Mouse (Mus musculus) frontal cortex, postnatal 10 days (tissue): ENCODE measurements around the gene Gm20388.

ENCODE experiments used
- DNase-seq, 2 experiments: peaks; one replicate each; pipeline ENCODE4 v3.0.0; 2022; ENCODE audit warnings: low spot score in 2 of 2, mixed read lengths in 1 of 2

The Gm20388 gene

DNA sequence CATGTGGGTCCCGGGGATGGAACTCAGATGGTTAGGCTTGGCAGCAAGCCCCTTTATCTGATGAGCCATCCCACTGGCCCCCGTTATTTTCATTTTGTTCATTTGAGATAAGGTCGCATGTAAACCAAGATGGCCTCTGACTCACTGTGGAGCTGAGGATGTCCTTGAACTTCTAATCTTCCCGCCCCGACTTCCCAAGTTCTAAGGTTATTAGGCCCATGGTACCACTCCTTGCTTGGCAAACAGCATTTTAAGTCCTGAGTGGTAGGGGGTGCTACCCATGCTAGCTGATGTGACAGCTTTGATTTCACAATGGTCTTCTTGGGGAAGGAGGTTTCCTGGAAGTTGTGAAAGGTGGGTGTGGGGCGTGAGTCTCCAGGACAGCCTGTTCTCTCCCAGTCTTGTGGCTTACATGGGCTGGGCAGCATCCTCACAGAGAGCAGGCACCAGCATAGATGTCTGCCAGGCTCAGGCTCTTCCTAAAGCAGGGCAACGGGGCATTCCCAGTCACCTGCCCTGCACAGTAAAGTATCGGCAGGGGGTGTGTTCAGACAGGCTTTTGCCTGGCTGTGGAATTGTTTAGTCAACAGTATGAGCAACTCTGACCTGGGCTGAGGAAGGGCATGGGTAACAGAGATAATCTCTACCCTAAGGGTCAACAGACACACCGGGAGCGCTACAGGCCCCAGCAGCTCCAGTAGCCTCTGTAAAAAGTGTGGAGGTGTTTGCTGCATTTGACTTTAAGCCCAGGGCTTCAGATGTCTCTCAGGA lies 132.1 kb downstream of the Gm20388 start:
- DNase-seq, result no peak

DNA sequence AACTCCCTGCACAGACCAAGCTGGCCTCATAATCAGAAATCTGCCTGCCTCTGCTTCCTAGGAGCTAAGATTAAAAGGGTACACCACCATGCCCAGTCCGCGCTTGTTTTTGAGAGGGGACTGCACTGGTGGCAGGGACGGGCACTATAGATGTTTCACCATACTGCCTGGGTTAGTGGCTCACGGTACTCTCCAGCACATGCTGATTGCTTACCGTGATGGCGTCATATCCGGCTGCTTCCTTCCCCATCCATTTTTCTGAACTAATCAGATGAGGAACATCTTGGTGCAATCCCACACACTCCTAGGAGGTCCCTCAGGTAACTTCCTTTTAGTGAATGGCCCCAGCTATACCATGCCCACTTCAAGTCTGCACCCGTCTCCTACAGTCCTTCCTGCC lies 134.3 kb downstream of the Gm20388 start:
- DNase-seq, result no peak

DNA sequence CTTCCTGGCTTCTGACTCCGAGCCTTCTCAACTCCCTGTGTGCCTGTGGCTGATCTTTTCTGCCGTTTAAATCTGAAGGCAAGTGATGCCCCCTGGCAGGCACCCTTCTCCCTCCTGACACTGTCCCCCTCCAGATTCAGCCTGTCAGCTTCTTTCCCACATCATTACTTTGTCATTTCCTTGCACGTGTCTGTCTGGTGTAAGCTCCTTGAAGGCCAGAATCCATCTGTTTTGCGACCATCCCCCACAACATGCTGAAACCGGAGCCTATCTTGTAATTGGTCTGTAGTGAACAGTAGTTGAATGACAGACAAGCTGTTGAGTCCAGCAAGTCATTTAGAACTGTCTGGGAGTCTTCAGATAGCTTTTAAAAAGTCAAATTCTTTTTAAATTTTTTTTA lies 134.8 kb downstream of the Gm20388 start:
- DNase-seq, result no peak

- peak; percentile 76 to 85 for DNase-seq
These were observed 135.8 kb downstream of the Gm20388 start for GRCm38 (mm10) chr8:120046258-120047020.

DNA sequence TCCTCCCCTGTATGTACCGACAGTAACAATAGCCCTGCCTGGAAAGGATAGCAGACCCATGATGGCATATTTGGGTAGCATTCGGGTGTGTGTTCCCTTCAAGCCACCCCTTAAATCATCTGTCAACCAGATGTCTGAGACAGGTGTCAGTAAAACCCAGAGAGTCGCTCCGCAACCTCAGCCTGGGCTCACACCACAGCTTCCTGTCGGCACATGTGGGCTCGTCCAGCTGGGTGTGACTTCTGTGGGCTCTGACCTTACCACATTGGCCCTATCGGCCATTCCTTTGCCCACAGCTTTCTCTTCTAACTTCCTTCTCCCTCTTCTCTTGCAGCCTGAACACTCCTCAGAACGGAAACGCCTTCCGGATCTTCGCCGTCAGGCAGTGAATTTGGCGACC lies 139.3 kb downstream of the Gm20388 start:
- no peak for DNase-seq

DNA sequence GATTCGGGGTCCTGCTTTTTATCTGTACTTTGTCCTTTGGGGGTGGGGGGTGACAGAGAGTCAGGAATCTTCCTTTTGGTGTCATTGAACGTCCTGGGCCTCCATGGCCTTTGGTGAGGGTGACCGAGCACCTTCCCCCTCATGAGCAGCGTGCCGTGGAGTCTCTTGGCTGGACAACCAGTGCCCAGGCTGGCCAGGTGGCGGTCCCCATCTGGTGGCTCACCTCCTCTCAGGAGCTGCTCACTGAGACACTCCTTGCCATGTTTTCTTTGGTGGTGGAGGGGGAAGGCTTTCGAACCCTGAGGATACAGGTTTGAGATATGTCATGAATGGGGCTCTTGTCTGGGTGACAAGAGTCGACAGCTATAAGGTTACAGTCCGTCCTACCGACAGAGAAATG lies 139.7 kb downstream of the Gm20388 start:
- DNase-seq, result no peak

GRCm38 (mm10) chr8:120051006-120051405 lies 140.4 kb downstream of the Gm20388 start:
- no peak for DNase-seq

GRCm38 (mm10) chr8:120051908-120052307 lies 141.3 kb downstream of the Gm20388 start:
- DNase-seq, result no peak

DNA sequence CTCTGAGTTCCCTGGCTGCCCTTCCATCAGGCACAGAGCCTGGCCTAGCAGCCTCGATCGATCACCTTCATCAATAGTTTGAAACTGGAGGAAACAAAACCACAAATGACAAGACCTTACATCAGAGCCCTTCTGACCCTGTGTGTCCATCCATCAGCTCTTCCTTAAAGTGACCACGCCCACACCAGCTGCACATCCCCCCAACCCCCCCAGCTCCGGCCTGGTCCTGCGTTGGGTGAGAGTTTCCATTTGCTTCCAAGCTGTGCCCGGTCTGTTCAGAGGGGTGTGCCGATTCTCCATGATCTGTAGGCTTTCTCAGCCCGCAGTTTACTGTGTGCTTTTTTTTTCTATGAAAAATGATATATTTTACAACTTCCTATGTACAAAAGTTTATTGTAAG lies 141.7 kb downstream of the Gm20388 start:
- no peak for DNase-seq

- no peak for DNase-seq
These were observed 144.2 kb downstream of the Gm20388 start for GRCm38 (mm10) chr8:120054833-120055232.

GRCm38 (mm10) chr8:120057078-120057477 lies 146.4 kb downstream of the Gm20388 start:
- DNase-seq, result no peak

- DNase-seq, result no peak
These were observed 152.1 kb downstream of the Gm20388 start for GRCm38 (mm10) chr8:120062742-120063141.

- DNase-seq, result no peak
These were observed 152.7 kb downstream of the Gm20388 start for GRCm38 (mm10) chr8:120063326-120063725.

DNA sequence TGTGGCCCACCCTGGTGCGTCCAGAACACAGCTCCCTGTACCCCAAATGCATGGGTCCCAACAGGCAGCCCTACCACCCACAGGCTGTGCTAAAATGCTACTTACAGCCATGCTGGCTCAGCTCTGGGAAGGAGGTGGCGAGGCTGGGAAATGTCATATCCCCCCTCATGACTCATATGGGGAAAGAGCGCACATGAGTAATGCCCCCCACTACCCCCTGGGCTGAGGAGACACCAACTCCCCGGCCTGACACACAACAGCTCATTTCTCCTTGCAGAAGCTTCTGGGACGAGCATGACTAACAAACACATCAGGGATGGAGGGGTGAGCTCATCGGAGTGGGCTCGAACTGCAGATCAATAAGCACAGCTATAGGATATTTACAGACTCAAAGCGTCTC lies 155.0 kb downstream of the Gm20388 start:
- DNase-seq, result no peak

DNA sequence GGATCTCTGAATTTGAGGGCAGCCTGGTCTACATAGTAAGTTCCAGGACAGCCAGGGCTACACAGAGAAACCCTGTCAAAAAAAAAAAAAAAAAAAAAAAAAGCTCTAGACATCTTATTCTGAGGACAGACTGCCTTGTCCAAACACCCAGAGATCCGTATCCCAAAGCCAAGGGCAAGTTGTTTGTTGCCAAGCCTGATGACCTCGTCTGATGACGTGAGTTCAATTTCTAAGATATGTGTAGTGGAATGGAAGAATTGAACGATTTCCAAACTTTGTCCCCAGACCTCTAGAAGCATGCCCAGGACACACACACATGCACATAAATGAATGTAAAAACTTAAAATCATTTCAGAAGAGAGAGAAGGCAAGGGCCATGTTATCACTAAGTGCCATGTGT lies 155.6 kb downstream of the Gm20388 start:
- DNase-seq, result no peak

- DNase-seq, result no peak
These were observed 157.5 kb downstream of the Gm20388 start for GRCm38 (mm10) chr8:120067936-120068668.

- DNase-seq, result peak in 1 of 2 experiments; percentile 77
These were observed 161.0 kb downstream of the Gm20388 start for GRCm38 (mm10) chr8:120071684-120072083.

- no peak for DNase-seq
These were observed 161.6 kb downstream of the Gm20388 start for GRCm38 (mm10) chr8:120072259-120072658.

- no peak for DNase-seq
These were observed 162.2 kb downstream of the Gm20388 start for GRCm38 (mm10) chr8:120072827-120073226.

DNA sequence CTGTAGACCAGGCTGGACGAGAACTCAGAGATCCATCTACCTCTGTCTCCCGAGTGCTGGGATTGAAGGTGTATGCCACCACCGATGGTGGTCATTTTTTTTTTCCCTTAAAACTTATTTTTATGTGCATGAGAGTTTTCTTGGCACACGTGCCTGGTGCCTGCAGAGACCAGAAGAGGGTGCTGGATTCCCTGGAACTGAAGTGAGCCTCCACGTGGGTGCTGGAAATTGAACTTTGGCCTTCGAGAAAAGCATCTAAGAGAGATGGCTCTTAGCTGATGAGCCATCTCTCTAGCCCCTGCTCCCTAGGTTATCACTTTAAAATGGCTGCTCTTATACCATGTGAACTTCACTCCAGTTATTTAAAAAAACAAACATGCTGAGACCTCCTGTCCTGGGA lies 163.9 kb downstream of the Gm20388 start:
- DNase-seq, result no peak

DNA sequence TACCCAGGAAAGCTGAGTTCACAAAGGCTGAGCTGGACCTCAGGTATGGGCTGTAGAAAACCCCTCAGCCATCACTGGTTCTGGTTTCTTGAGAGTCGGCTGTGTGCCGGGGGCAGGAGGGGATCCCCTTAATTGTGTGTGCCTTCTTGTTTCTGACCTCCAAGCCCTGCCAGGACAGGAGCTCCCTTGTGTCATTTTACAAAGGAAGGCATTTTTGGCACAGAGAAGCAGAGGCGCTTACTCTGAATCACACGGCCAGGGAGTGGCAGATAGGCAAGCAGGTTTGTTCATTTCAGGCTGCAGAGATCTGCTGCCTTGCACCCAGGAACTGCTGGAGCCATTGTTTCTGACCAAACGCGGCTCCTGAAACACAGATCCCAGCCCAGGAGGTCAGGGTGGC lies 164.7 kb downstream of the Gm20388 start:
- no peak for DNase-seq

- peak; percentile 53 to 72 for DNase-seq
These were observed 167.4 kb downstream of the Gm20388 start for GRCm38 (mm10) chr8:120078080-120078479.
